Mouse (Mus musculus) megakaryocyte progenitor cell, adult 5-6 weeks (primary cell): ENCODE data around the gene Fam213b. TPM values are rescaled to one million over a fixed set of nuclear protein-coding genes. Genes with fewer than 3 reads are reported as not detected.

ENCODE experiments used
- ATAC-seq: replicated peaks from 2 replicates; pipeline ENCODE4 v1.8.0; 2016; ENCODE audit warnings: mild to moderate bottlenecking, moderate TSS enrichment, inconsistent platforms; ENCODE audit not compliant: poor library complexity
- total RNA-seq, 2 experiments: library from RNA; stranded (forward) in 1 of 2; stranded (reverse) in 1 of 2; fragments of 157-497, 149-512 nt in 1 of 2; fragments of 200-1000 nt in 1 of 2; gene quantifications; 2 replicates each; pipeline versions ENCODE4 v1.2.3 to v1.2.4; 2015 to 2017

Fam213b gene
- 5.0 and 5.6 TPM in 2 replicates for total RNA-seq (2015)
- 1.8 and 5.6 TPM in 2 replicates for total RNA-seq (2017)

DNA sequence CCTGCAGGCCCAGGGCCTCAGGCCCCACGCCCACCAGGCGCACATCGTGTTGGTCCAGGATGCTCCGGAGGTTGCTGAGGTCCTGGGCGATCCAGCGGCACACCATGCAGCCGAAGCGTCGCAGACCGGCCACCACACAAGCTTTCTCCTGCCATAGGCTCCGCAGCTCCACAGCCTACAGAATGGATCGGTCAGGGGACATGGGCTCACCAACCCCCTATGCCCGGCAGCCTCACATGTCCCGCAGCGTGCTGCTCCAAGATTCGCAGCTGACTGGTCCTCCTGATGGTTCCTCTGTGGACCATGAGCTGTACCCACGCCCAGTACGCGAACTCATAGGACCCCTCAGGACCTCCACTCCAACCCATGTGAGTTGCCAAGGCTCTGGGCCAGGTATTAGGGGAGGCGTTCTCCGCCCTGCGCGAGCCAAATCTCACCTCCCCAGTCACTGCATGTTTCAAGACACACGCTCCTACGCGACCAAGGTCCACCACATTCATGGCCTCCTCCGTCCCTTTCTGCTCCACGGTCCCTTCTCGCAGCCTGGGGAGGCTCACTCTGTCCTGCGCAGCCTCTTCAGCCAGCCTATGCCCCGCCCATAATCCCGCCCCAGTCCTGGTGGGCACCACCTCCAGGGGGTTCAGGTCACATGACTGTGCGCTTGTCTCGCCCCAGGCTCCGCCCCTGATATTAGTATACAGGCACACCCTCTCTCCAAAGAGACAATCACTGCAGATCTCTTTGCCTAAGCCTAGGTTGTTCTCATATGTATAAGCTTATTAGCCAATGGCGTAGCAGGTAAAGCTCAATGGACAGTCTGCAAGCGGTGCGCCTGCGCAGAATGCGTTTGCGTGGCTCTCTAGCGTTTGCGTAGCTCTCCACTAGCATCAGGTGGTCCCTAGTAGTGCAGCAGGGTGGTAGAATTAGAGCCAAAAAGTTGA is at the start of gene Fam213b:
Fam213b (minus strand) TSS at position 630 of the 941 bp plus-strand sequence.
- ATAC-seq: peak; percentile 93

DNA sequence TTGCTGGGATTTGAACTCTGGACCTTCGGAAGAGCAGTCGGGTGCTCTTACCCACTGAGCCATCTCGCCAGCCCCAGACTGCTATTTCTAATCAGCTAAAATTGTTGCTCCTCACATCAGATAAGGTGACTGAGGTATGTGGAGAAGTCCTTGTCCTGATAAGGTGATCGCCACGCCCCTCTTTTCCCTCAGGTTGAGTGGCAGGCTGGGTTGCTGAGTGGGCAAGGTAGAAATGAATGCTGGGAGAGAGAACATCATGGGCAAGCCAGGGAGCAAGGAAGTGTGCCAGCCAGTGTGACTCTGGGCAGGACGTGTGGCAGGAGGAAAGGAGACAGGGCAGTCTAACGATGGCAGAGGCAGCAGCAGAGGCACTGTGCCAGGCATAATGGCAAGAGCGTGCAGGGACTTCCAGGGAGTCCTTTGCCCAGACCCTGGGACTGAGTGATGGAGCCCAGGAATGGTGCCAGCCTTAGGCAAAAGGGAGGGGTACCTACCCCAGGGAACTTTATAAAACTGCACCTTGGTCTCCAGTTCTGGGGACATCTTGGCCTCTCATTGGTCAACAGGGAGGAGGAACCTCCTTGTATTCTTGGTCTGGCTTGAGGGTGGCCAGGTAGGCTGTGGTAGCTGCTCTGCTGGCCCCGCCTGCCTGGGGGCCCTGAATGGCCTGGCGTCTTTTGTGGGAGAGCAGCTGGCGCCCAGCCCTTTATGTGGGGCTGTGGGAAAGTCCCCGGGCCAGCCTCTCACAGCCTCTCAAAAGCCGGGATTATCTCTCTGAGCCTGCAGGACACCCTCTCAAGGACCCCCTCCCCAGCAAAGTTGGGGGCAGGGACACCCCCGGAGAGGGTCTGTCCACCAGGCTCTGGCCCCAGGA is 49.4 kb upstream of the Fam213b start:
- ATAC-seq: no peak

DNA sequence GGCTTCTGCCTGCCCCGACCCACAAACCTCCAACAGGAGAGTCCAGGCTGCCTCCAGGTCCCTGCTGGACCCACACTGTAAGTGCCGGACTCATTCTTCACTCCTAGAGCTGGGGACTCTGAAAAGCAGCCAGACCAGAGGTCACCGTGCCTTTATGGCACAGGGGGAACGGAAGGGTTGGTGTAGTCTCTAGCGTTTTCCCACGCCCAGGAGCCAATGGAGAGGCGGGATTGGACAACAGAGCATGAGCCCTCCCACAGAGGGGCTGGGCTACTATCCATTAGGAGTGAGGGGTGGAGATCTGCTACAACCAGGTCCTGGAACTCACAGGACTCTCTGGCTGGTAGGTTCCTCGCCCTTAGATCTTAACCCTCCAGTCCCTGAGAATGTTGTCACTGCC is 47.4 kb upstream of the Fam213b start:
- peak; percentile 45 for ATAC-seq

DNA sequence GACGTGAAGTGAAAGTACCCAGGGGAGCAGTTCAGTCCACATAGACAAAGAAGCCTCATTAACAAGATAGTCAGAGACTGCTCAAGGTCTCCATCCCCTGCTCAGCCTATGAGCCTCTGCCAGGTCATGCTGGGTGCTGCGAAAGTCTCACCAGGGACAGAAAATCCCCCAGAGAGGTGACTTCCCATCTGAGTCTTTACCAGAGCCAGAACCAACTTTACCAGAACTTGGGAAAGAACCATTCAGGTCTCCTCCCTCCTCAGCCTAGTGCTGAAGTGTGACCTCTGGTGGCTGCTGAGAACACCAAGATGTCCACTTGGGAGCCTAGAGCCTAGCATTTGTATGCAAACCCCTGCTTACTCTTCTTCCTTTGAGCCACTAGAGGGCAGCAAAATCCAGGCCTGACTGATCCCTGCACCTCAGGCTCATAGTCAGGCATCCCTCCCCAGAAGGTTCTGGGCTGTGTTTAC is 45.2 kb upstream of the Fam213b start:
- ATAC-seq: peak; percentile 96

DNA sequence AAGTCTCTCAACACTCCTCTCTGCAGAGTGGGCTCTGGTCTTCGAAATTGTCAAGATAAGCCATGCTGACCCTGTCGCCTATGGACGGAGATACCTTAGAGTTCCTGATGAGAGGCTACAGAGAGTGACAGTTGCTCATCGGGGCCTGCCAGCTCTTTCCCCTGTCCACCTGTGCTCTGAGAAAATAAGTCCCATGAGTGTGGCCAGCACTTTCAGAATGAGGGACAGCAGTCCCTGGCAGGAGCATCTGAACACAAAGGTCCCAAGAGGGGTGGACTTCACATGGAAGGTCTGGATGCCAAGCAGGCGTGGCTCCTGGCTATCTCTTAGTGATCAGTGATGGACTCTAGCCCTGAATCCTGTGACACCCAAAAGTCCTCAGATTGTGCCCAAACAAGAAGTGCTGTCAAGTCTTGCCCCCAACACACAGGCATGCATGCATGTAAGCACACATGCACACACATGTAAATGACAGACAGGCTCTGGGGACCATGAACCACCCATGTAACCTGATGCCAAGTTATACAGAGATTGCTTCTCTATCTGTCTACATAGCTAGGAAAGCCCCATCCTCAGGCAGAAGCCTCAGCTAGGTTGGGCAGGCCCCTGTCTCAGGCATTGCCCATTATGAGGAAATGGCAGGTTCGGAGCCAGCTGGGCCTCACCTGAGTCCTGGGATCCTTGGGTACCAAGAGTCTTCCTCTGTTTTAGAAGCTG is 44.5 kb upstream of the Fam213b start:
- ATAC-seq: no peak

DNA sequence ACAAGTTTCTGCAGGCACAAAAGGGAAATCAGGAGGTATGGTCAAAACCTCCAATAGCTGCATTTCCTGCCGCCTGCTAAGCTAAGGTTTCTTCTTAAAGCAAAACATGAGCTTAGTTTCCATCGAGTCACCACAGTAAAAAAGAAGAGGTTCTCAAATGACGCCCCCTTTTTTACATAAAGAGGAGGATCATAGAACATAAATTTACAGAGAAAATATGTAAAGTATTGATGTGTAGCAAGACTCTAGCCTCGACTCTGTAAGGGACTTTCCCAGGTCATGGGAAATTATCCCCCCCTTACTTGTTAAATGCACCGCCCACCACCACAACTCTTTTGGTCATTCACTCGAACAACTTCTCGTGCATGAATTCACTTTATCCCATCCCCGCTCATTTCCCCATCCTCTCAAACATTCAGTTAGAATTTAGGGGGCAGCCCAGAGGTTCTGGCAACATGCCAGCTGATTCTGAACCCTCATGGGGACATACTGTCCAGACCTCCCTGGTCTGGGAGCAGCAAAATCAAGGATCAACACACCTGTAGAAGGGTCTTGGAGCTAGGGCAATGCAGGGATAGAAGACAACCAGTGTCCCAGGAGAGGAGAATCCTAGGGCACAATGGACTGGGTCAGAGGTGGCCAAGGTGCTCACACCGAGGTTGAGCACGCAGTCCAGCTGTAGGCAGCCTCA is 43.8 kb upstream of the Fam213b start:
- ATAC-seq: no peak

DNA sequence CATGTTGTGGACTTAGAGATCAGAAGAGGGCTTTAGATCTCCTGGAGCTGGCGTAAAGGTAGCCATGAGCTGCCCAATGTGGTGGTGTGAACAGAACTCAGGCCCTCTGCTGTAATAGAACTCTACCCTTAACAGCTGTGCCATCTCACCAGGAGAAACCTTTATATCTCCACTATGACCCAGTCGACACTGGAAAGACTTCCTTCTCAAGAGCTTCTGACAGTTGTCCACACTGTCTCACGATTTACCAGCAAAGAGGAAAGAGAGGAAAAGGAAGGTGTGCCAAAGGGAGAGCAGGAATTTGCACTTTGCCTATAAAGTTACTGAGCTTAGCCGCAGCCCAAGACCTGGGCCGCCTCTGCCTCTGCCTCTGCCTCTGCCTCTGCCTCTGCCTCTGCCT is 42.9 kb upstream of the Fam213b start:
- ATAC-seq: no peak

DNA sequence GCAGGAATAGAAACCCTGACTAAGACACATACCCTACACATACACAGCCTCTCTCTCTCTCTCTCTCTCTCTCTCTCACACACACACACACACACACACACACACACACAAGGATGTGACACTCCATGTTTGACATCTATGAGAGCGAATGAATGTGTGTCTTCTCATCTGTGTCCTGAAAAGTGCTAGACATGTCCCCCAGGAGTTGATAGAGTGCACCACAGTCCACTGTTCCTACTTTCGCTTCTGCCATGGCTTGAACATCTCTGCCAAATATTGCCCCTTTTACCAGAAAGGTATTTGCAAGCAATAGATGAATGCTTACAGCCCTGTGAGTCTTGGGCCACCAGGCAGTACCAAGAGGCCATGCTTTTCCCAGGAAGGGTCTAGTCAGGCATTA is 41.2 kb upstream of the Fam213b start:
- ATAC-seq: no peak

DNA sequence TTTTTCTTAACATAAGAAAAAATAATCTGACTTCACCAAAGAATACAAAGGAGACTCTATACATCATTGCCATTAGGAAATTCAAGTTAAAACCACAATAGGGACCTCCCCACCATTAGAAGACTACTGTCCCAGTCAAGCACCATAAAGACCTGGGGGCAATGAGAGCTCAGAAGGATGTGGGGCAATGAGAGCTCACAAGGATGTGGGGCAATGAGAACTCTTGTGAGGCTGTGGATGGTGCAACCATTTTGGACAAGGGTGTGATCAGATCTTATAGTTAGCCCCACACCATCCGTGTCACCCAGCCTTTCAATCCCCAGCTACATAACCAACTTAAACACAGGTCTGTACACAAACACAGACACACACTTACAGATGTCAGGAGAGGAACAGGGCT is 38.8 kb upstream of the Fam213b start:
- peak; percentile 85 for ATAC-seq

DNA sequence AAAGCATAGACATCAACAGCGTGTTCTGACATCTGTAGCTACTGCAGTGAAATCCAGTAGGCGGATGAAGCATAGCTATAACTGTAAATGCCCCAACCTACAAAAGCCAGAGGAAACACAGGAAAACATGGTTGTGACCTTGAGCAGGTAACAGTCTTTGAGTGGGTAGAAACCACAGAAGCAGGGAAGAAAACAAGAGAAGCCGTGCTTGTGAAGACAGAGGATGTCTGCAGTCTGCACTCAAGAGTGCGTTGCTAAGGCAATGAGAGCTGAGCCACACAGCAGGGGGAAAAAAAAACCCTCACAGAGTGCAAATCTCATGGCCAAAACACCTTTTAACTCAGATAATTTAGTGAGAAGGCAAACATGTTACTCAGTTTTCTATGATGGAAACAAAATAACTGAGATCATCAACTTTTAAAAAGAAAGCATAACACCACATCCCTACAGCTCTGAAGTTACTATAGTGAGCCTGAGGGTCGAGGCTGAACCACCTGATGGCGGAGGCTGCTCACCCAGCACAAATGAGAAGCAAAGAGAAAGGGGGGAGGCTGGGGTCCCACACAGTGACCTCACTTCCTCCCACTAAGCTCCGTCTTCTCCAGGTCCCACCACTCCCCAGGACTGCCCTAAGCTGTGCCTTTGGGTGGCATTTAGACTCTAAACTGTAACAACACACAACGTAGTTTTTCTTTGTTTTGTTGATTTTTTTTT is 37.8 kb upstream of the Fam213b start:
- ATAC-seq: no peak

DNA sequence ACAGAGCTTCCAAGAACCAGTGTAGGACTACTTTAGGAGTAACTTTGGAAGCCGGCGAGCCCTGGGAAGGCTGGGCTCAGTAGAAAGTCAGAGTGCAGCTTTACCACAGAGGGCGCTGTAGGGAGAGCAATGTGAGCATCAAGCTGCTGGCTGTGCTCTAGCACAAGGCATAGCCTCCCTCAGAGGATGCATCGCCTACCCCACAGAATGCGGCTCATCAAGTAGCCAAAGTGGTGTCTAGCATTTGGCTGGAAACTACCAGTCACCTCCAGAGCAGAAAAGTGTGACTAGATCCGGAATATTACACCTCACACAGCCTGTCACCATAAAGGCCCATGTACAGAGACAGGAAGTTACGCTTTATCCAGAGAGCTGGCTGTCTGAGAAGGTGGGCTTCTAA is 36.9 kb upstream of the Fam213b start:
- ATAC-seq: peak; percentile 45

DNA sequence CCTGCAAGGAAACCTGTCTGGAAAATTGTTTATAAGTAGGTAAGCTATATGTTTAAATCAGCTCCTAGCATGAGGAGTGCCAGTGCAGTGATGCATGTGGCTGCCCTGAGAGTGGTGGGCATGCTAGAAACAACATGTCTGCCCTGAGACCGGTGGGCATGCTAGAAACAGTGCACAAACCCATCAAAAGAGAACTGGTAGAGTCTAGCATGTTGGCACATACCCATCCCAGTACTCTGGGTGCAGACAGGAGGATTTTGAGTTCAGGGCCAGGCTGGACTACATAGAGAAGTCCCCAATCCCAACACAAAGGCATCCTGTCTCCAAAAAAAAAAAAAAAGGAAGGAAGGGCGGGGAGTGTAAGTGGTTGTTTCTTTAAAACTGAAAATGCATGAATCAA is 35.9 kb upstream of the Fam213b start:
- ATAC-seq: peak; percentile 35

DNA sequence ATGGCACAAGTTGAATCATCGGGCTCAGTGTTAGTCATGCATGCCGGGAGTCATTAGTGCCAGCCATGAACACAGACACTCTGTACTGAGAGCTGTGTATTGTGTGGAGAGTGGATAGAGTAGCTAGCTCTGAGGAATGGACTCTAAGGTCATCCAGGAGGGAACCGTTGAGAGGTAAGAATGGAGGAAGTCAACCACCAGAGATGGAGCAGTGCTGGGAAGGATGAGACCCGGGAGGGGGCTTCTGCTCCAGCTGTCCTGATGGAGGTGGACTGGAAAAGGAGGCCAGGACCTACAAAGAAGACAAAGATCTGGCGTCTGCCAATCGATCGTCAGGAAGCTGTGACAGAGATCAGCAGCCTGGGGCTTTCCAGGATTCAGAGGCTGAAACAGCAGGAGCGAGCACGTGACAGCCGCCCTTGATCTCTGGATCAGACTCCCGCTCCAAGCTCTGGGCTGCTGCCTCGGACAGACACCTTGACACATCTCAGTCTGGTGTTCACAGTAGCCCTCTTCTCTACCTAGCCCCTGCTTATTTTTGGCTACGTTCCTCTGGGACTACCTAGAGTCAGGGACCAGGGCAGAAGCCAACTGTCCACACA is 34.5 kb upstream of the Fam213b start:
- ATAC-seq: no peak

DNA sequence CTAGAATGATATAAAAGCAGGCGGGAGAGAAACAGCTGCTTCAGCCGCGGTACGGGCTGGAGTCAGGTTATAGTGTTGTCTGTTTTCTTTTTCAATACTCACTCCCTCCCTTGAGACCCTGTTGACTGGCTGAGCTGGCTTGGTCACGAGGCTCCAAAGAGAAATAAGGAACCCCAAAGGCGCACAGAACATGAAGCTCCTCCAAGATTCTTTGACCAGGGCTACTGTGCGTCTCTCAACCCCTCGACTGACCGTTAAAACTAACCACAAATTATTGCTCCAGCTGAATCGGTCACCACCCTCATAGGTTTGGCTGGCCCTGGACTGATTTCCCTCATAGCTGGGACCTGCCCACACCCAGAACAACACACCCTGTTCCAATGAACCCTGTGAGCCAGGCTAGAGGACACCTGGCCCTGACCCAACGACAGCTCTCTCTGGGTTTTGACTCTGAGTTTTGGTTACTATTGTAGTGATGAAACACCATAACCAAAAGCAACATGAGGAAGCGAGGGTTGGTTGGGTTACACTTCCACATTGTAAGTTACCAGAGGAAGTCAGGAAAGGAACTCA is 30.2 kb upstream of the Fam213b start:
- ATAC-seq: peak; percentile 68

DNA sequence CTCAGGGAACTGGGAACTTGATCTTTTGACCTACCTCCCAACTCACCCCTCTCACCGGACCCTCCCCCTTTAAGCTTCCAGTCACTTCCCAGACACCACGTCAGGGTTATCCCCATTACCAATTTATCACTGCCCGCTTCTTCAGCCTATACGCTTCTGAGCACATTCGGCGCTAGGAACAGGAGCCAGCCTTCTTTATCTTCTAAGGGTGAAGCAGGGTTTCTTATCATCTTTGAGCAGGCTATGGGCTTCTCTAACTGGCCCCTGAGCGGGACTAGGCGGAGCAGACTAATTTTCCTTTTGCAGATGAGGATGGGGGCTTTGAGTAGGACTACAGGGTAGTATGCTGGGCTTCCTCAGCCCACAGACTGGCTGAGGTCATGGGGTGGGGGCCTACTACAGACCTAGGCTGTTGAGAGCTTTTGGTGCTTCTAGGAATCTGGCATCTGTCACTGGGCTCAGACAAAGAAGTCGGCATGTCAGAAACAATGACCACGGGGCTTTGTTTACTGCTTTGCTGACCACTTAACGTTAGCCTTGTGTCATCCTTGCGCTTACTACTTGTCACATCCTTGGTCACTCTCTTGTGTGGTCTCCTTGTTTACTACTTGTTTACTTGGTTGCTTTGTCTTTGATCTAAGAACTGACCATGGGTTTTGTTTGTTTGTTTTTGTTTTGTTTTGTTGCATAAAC is 29.6 kb upstream of the Fam213b start, which contains the start of gene Tnfrsf14:
Tnfrsf14 (minus strand) TSS at position 169 of the 693 bp plus-strand sequence.
- peak; percentile 59 for ATAC-seq

DNA sequence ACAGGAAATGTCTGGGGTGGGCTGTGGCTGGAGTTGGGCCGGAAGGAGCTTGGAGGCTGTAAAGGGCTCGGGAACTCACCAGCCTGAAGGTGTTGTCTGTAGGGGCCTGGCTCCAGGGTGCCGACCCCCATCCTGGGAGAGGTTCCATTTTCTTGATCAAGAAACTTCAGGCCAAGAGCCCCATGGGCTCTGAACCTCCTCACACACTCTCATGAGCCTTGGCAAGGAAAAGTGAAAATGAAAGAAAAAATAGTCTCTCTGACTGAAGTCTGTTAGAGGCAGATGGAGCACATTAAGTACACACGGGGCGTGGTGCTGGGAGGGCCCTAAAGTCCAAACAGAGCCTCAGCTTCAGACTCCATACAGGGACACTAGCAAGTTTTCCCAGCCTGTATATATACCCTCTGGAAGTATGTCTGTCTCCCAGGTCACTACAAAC is 29.0 kb upstream of the Fam213b start:
- ATAC-seq: peak; percentile 38

DNA sequence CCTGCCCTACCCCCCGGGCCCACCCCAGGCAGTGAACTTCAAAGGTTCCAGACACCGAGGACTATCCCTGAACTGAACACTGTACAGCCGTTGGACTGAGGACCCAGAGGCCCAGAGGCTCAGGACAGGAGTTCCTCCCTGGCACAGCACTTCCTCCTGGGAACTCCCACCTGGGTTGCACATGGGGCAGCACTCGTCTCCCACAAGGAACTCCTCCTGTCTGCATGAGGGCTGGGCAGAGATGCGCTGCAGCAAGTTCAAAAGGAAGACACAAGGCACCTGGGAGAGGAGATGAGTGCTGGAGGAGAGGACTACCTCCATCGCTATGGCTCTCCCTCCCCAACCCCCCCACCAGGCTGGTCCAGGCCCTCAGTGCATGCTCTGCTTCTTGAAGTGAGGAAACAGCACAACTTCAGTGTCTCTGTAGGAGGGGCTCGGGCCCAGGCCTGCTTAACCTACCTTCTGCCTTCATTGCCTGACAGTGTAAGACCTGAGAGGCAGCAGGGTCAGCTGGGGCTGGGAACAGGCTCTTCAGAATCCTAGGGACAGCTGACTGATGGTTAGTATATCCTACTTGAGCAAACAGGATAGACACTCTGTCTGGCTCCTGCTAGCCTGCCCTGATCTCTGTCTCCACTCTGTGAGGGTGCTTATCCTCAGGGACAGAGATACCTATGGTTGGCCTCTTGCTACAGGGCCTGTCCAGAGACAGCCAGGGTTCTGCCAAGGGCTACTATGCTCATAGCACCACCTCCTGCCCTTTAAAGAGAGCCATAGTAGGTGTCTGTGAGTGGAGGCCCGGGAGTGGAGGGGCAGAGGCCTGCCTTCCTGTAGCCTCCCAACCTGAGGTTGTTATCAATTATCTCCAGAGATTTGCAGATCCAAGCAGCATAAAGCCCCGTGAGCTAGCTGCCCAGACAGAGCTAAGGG is 28.3 kb upstream of the Fam213b start:
- no peak for ATAC-seq
